Mouse (Mus musculus) megakaryocyte, embryonic 14.5 days (primary cell): Measurements from ENCODE around the gene Pou6f2.

Experiments
- FLI1 ChIP-seq: IDR thresholded peaks from 2 replicates; pipeline ENCODE4 v1.6.1; 2012; ENCODE audit warnings: low read length, inconsistent platforms, mixed read lengths
- GATA1 ChIP-seq: IDR thresholded peaks from 3 replicates; pipeline ENCODE4 v1.6.1; 2012; ENCODE audit warnings: mixed read lengths, low read length, inconsistent platforms, borderline replicate concordance

GRCm38 (mm10) chr13:18126111-18126510 is 271.4 kb downstream of the Pou6f2 start:
- TF ChIP-seq GATA1 (no peak), FLI1 (no peak)
